Mouse (Mus musculus) midbrain, embryonic 11.5 days (tissue): ENCODE measurements around the gene Icos. TPM values are rescaled to one million over a fixed set of nuclear protein-coding genes. Genes with fewer than 3 reads are reported as not detected.

ENCODE experiments used
- ATAC-seq: fragments of 200-750 bp; cut with Nextera tagmentation; 2 replicates; pipeline ENCODE4 v1.8.0; 2017; ENCODE audit warnings: moderate TSS enrichment, moderate library complexity; ENCODE audit not compliant: low FRiP score
- DNase-seq: peaks from one replicate; pipeline ENCODE4 v3.0.0; 2015; ENCODE audit warnings: low spot score; ENCODE audit errors: missing footprints
- H3K27ac ChIP-seq: fragments of 300-500 bp; sonication (generic); 2 replicates; pipeline ENCODE4 v1.5.1; 2014; ENCODE audit warnings: low read depth, low read length
- H3K27me3 ChIP-seq: fragments of 300-500 bp; sonication (generic); 2 replicates; pipeline ENCODE4 v1.6.1; 2014; ENCODE audit warnings: mild to moderate bottlenecking, low read length, moderate library complexity, mixed read lengths; ENCODE audit not compliant: control insufficient read depth, insufficient read depth
- H3K36me3 ChIP-seq: fragments of 300-500 bp; sonication (generic); 2 replicates; pipeline ENCODE4 v1.6.1; 2014; ENCODE audit warnings: mild to moderate bottlenecking, low read length, moderate library complexity, mixed read lengths; ENCODE audit not compliant: control insufficient read depth, insufficient read depth
- H3K4me1 ChIP-seq: fragments of 300-500 bp; sonication (generic); 2 replicates; pipeline ENCODE4 v1.6.1; 2014; ENCODE audit warnings: low read length; ENCODE audit not compliant: control insufficient read depth, insufficient read depth
- H3K4me2 ChIP-seq: fragments of 300-500 bp; sonication (generic); 2 replicates; pipeline ENCODE4 v1.6.1; 2014; ENCODE audit warnings: mild to moderate bottlenecking, moderate library complexity
- H3K4me3 ChIP-seq: fragments of 300-500 bp; sonication (generic); 2 replicates; pipeline ENCODE4 v1.5.1; 2014; ENCODE audit warnings: low read depth, low read length
- H3K9ac ChIP-seq: fragments of 300-500 bp; sonication (generic); 2 replicates; pipeline ENCODE4 v1.6.1; 2014; ENCODE audit warnings: low read length
- H3K9me3 ChIP-seq: fragments of 300-500 bp; sonication (generic); 2 replicates; pipeline ENCODE4 v1.6.1; 2016; ENCODE audit warnings: low read length; ENCODE audit not compliant: control insufficient read depth
- WGBS: fragments of 180-500 bp; shearing (Covaris S2); extraction: QIAGEN DNeasy Blood & Tissue Kit; methylation state at CpG from one replicate; pipeline ENCODE4 v1.1.7; 2014; 5-methylcytosine and 5-hydroxymethylcytosine counted together
- polyA plus RNA-seq: library from polyadenylated mRNA; unstranded; fragments of >200 nt; fragmentation: Nextera tagmentation; extraction: Ambion mirVana; gene quantifications from 2 replicates; pipeline ENCODE4 v1.2.1, GENCODE M21; 2014

Gene Icos
- polyA plus RNA-seq, 1 experiment from 2014 or later, result 0.04 TPM

DNA sequence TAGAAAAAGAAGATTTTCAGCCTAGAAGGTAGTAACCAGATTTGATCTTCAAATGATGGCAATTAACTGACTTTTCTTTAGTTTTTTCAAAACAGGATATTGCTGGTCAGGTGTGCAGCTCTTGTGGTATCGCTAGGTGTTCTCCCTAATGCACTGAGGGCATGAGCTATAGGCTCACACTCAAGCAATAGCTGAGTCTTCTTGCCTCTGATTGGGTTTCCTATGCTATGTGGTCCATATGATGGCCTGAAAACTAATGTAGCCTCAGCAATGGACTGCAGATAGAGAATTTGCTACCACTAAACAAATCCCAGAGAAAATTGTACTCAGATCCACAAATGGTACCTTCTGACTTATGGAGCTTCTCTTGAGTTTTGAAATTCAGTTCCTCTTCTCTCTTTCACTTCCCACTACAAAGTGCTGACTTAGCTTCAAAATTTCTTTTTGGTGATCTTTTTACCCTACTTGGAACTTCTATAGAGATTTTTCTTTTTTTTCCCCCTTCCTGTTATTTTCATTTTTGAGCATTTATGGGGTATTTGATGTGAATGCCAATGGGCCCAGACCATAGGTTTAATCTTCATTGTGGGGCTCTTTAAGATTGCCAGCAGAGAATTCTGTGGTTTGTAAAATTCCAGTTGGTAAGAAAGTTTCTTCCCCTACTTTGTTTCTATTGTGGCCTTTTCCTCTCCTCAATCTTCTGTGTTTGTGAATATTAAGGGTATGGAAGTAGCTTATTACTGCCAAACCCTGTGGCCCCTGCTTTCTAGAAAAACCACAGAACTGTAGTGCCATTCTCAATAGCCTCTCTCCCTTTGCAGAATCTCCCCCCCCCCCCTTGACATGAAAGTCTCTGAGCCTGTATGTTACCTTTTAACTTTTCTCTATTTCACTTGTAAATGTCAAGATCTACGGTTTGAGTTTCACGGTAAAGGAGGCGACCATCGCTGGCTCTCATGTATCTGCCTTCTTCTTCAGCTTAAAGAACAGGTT lies 36.4 kb upstream of the Icos start:
- no peaks in the 10 kb centered on the region for H3K27me3 ChIP-seq
- DNase-seq (no peak), ATAC-seq (no peak)
- no peak overlapping the region for H3K9ac ChIP-seq
- H3K4me1 ChIP-seq, result no peaks in the 10 kb centered on the region
- H3K4me2 ChIP-seq, result no peak overlapping the region
- no peak overlapping the region for H3K4me3 ChIP-seq
- no peak overlapping the region for H3K27ac ChIP-seq
- H3K36me3 ChIP-seq, result no peaks in the 10 kb centered on the region
- no peaks in the 10 kb centered on the region for H3K9me3 ChIP-seq
- WGBS, result 95% methylated on average over 5 of the region's 5 CpGs

- H3K4me1 ChIP-seq, result no peaks in the 10 kb centered on the region
- 77% methylated on average over 2 of the region's 2 CpGs for WGBS
- H3K9ac ChIP-seq, result no peak overlapping the region
- no peaks in the 10 kb centered on the region for H3K27me3 ChIP-seq
- H3K9me3 ChIP-seq, result no peaks in the 10 kb centered on the region
- ATAC-seq, result no peak
- no peak overlapping the region for H3K4me3 ChIP-seq
- no peak overlapping the region for H3K4me2 ChIP-seq
- DNase-seq, result no peak
- H3K36me3 ChIP-seq, result no peaks in the 10 kb centered on the region
- H3K27ac ChIP-seq, result no peak overlapping the region
Observed at GRCm38 (mm10) chr1:60942921-60943320, 34.8 kb upstream of the Icos start.

- no peak overlapping the region for H3K27ac ChIP-seq
- WGBS, result 84% methylated on average over 8 of the region's 8 CpGs
- H3K4me1 ChIP-seq, result no peaks in the 10 kb centered on the region
- H3K4me2 ChIP-seq, result no peak overlapping the region
- no peaks in the 10 kb centered on the region for H3K27me3 ChIP-seq
- H3K9ac ChIP-seq, result no peak overlapping the region
- H3K4me3 ChIP-seq, result no peak overlapping the region
- ATAC-seq (no peak), DNase-seq (peak; percentile 41)
- H3K9me3 ChIP-seq, result no peaks in the 10 kb centered on the region
- H3K36me3 ChIP-seq, result no peaks in the 10 kb centered on the region
Observed at GRCm38 (mm10) chr1:60945633-60946401, 31.9 kb upstream of the Icos start.

- ATAC-seq (no peak), DNase-seq (peak; percentile 28)
- Histone ChIP-seq H3K27me3 (no peaks in the 10 kb centered on the region), H3K4me3 (no peak overlapping the region), H3K4me1 (no peaks in the 10 kb centered on the region), H3K4me2 (no peak overlapping the region), H3K9ac (no peak overlapping the region), H3K36me3 (no peaks in the 10 kb centered on the region), H3K27ac (no peak overlapping the region), H3K9me3 (no peaks in the 10 kb centered on the region)
- 92% methylated on average over 6 of the region's 6 CpGs for WGBS
Observed at GRCm38 (mm10) chr1:60948112-60948511, 29.6 kb upstream of the Icos start.

- Histone ChIP-seq H3K4me2 (no peak overlapping the region), H3K27me3 (no peaks in the 10 kb centered on the region), H3K4me3 (no peak overlapping the region), H3K9me3 (no peaks in the 10 kb centered on the region), H3K9ac (no peak overlapping the region), H3K36me3 (no peaks in the 10 kb centered on the region), H3K27ac (no peak overlapping the region), H3K4me1 (no peaks in the 10 kb centered on the region)
- DNase-seq (no peak), ATAC-seq (no peak)
- WGBS, result 74% methylated on average over 7 of the region's 7 CpGs
Observed at GRCm38 (mm10) chr1:60952958-60953357, 24.8 kb upstream of the Icos start.

DNA sequence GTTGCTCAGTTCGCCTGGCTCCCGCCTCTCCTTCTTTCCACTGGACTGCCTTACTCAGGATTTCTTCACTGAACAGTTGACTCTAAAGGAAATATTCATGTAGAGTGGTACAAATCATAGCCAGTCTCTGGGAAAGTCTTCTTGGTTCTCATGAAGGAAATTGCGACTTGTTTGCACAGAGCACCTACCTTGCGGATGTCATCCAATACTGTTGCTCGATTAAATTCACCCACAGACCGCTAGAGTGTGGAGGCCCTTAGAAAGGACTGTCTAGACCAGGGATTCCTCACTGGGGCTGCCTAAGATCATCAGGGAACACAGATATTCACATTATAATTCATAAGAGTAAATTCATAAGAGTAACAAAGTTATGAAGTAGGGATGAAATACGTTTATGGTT lies 24.0 kb upstream of the Icos start:
- H3K9ac ChIP-seq, result no peak overlapping the region
- H3K4me1 ChIP-seq, result no peaks in the 10 kb centered on the region
- ATAC-seq (no peak), DNase-seq (peak; percentile 67)
- H3K4me3 ChIP-seq, result no peak overlapping the region
- no peak overlapping the region for H3K4me2 ChIP-seq
- WGBS, result 92% methylated on average over 7 of the region's 7 CpGs
- no peaks in the 10 kb centered on the region for H3K27me3 ChIP-seq
- H3K36me3 ChIP-seq, result no peaks in the 10 kb centered on the region
- no peak overlapping the region for H3K27ac ChIP-seq
- H3K9me3 ChIP-seq, result no peaks in the 10 kb centered on the region

DNA sequence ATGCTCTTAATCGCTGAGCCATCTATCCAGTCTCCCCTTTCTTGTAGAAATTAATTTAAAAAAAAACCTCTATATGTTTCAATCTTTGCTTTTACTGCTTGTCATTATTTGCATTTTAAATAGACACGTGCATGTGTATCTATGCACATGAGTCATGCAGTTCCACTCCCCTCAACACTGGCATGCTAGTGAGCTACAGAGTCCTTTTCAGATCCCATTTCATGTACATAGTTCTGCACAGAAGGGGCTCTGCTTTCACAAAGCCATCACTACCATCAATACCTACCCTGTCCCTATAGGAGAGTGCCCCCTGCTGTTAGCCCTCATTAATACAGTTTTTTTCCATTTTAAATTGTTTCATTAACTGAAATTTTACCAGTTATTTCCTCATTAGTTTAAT lies 23.0 kb upstream of the Icos start:
- ATAC-seq, result no peak
- 76% methylated on average over 2 of the region's 2 CpGs for WGBS
- Histone ChIP-seq H3K4me3 (no peak overlapping the region), H3K4me1 (no peaks in the 10 kb centered on the region), H3K27ac (no peak overlapping the region), H3K4me2 (no peak overlapping the region), H3K9me3 (no peaks in the 10 kb centered on the region), H3K36me3 (no peaks in the 10 kb centered on the region), H3K9ac (no peak overlapping the region), H3K27me3 (no peaks in the 10 kb centered on the region)
- DNase-seq, result peak; percentile 78

DNA sequence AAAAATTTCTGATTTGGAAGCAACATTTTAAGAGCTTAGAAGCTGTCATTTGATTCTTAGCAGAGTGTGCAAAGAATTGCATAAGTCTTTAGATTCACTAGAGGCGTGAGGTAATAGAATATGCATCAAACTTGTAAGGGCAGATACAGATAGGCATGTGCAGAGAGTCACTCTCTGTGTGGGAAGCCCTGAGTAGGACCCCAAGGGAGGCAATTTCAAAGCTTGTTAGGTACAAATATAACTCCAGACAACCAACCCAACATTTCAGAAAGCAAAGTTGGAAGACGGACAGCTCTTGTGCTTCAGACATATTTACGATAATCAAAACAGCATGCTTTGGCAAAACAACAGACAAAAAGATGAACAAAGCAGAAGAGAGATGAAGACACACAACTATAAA lies 22.5 kb upstream of the Icos start:
- no peaks in the 10 kb centered on the region for H3K27me3 ChIP-seq
- H3K4me3 ChIP-seq, result no peak overlapping the region
- no peak for ATAC-seq
- no peaks in the 10 kb centered on the region for H3K4me1 ChIP-seq
- no peaks in the 10 kb centered on the region for H3K9me3 ChIP-seq
- H3K9ac ChIP-seq, result no peak overlapping the region
- H3K36me3 ChIP-seq, result no peaks in the 10 kb centered on the region
- H3K27ac ChIP-seq, result no peak overlapping the region
- WGBS, result 91% methylated on average over 3 of the region's 3 CpGs
- no peak overlapping the region for H3K4me2 ChIP-seq
- peak; percentile 81 for DNase-seq

- Histone ChIP-seq H3K27ac (no peak overlapping the region), H3K4me2 (no peak overlapping the region), H3K9me3 (no peaks in the 10 kb centered on the region), H3K27me3 (no peaks in the 10 kb centered on the region), H3K4me1 (no peaks in the 10 kb centered on the region), H3K4me3 (no peak overlapping the region), H3K36me3 (no peaks in the 10 kb centered on the region), H3K9ac (no peak overlapping the region)
- no peak for ATAC-seq
- WGBS, result 90% methylated on average over 6 of the region's 6 CpGs
- DNase-seq, result peak; percentile 76
Observed at GRCm38 (mm10) chr1:60956196-60956595, 21.5 kb upstream of the Icos start.
